Mouse (Mus musculus) brown adipose tissue, adult 24 weeks (tissue): Measurements from ENCODE around the gene Arid1a. TPM values are rescaled to one million over a fixed set of nuclear protein-coding genes. Genes with fewer than 3 reads are reported as not detected.

Source experiments
- H3K27ac ChIP-seq: fragments of 200-500 bp; replicated peaks from 2 replicates; pipeline ENCODE4 v1.5.1; 2012; ENCODE audit warnings: low read depth, mild to moderate bottlenecking, low read length
- H3K4me1 ChIP-seq: fragments of 200-500 bp; 2 replicates; pipeline ENCODE4 v1.6.1; 2012; ENCODE audit warnings: low read length, mixed read lengths; ENCODE audit not compliant: control insufficient read depth, insufficient read depth, insufficient read length
- H3K4me3 ChIP-seq: fragments of 200-500 bp; 2 replicates; pipeline ENCODE4 v1.5.1; 2012; ENCODE audit warnings: low read depth, mild to moderate bottlenecking, low read length, moderate library complexity; ENCODE audit not compliant: insufficient read depth
- polyA plus RNA-seq: library from polyadenylated mRNA; stranded (reverse); fragments of >200 nt; gene quantifications from 2 replicates; pipeline ENCODE4 v1.2.4, GENCODE M21; 2012; ENCODE audit not compliant: missing spikeins, insufficient read depth, insufficient read length

Arid1a gene
- polyA plus RNA-seq, 1 experiment = 18.7 TPM

GRCm38 (mm10) chr4:133674331-133674695 lies 82.3 kb downstream of the Arid1a start:
- H3K4me3 ChIP-seq = peak overlapping the region; percentile 89; the same call in 1 of the 2 replicates
- H3K4me1 ChIP-seq = peaks cover 20% of the 10 kb centered on the region
- H3K27ac ChIP-seq = peak overlapping the region; percentile 100

GRCm38 (mm10) chr4:133673666-133674330 lies 82.8 kb downstream of the Arid1a start:
- Histone ChIP-seq H3K27ac (peak overlapping the region; percentile 100), H3K4me1 (peaks cover 20% of the 10 kb centered on the region), H3K4me3 (peak overlapping the region; percentile 89)

GRCm38 (mm10) chr4:133672845-133673647 lies 83.5 kb downstream of the Arid1a start:
- Histone ChIP-seq H3K27ac (peak overlapping the region; percentile 100), H3K4me3 (peak overlapping the region; percentile 89), H3K4me1 (peaks cover 20% of the 10 kb centered on the region)

GRCm38 (mm10) chr4:133671881-133672844 lies 84.4 kb downstream of the Arid1a start, which contains the start of gene Pigv:
Gene Pigv, minus strand, starts transcription at chr4:133672647.
- H3K4me3 ChIP-seq = peak within 1 kb of the TSS; percentile 89
- H3K27ac ChIP-seq = peak within 1 kb of the TSS; percentile 100
- peaks cover 20% of the 10 kb centered on the region for H3K4me1 ChIP-seq

GRCm38 (mm10) chr4:133671184-133671880 lies 85.2 kb downstream of the Arid1a start:
- Histone ChIP-seq H3K4me1 (peaks cover 20% of the 10 kb centered on the region), H3K4me3 (peak overlapping the region; percentile 89), H3K27ac (peak overlapping the region; percentile 98)

GRCm38 (mm10) chr4:133669652-133670210 lies 86.8 kb downstream of the Arid1a start:
- Histone ChIP-seq H3K4me1 (peaks cover 7% of the 10 kb centered on the region), H3K27ac (no peak overlapping the region), H3K4me3 (no peak overlapping the region)

DNA sequence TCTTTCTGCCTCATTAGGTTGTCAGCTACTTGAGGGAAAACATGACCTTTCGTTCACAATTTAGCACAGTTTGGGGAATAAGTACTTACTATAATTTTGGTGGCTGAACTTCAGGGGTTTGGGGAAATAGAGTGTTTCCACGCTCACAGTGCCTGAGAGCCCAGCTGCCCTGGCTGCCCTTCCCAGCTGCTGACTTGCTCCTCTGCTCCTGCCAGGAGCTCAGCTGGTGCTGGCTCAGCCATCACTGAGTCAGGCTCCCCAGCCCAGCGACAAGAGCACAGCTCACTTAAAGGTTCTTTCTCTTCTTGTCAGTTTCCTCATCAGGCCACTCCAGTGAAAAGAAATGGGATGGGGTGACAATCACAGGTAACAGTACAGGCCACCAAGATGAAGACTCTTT lies 88.0 kb downstream of the Arid1a start:
- Histone ChIP-seq H3K27ac (no peak overlapping the region), H3K4me1 (no peaks in the 10 kb centered on the region), H3K4me3 (no peak overlapping the region)

GRCm38 (mm10) chr4:133666199-133666598 lies 90.4 kb downstream of the Arid1a start:
- no peak overlapping the region; the same call in 1 of the 2 replicates for H3K27ac ChIP-seq
- peaks cover 6% of the 10 kb centered on the region for H3K4me1 ChIP-seq
- H3K4me3 ChIP-seq = no peak overlapping the region

DNA sequence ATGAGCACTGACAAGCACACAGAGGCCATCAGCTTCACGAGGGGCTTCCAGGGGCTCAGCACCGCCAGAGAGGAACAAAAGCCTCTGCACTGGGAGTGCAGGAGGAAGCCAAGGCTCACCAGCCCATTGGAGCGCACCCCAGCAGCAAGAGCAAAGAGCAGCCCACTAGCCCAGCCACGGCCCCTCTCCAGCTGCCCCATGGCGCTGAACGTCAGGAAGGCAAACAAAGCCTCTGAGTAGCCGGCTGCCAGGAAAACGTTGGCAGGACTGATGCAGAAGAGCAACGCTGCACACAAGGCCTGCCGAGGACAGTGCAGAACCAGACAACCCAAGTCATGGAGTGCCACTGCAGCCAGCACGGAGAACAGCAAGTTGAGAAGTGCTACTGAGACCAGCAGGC lies 91.5 kb downstream of the Arid1a start:
- peaks cover 11% of the 10 kb centered on the region for H3K4me1 ChIP-seq
- H3K4me3 ChIP-seq = no peak overlapping the region
- no peak overlapping the region for H3K27ac ChIP-seq

DNA sequence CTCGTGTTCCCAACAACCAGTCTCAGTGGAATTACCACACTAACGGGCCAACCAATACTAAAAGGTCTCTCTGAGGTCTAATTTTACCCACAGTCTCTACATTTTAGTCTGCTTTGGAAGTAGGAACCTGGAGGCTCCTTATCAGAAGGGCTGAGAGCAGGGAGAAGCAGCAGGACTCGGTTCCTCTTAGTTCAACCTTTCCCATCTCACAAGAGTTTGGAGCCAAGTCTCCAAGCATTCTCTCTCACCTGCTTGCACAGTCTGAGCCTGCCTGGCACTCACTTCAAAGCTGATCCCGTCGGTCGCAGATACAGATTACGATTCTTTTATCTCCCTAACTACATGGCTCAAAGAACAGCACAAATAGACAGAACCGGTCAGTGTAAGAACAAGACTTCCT lies 93.6 kb downstream of the Arid1a start:
- H3K27ac ChIP-seq = no peak overlapping the region
- H3K4me3 ChIP-seq = no peak overlapping the region
- H3K4me1 ChIP-seq = peaks cover 11% of the 10 kb centered on the region

GRCm38 (mm10) chr4:133662421-133662820 lies 94.1 kb downstream of the Arid1a start:
- Histone ChIP-seq H3K4me1 (peaks cover 11% of the 10 kb centered on the region), H3K4me3 (no peak overlapping the region), H3K27ac (no peak overlapping the region)

DNA sequence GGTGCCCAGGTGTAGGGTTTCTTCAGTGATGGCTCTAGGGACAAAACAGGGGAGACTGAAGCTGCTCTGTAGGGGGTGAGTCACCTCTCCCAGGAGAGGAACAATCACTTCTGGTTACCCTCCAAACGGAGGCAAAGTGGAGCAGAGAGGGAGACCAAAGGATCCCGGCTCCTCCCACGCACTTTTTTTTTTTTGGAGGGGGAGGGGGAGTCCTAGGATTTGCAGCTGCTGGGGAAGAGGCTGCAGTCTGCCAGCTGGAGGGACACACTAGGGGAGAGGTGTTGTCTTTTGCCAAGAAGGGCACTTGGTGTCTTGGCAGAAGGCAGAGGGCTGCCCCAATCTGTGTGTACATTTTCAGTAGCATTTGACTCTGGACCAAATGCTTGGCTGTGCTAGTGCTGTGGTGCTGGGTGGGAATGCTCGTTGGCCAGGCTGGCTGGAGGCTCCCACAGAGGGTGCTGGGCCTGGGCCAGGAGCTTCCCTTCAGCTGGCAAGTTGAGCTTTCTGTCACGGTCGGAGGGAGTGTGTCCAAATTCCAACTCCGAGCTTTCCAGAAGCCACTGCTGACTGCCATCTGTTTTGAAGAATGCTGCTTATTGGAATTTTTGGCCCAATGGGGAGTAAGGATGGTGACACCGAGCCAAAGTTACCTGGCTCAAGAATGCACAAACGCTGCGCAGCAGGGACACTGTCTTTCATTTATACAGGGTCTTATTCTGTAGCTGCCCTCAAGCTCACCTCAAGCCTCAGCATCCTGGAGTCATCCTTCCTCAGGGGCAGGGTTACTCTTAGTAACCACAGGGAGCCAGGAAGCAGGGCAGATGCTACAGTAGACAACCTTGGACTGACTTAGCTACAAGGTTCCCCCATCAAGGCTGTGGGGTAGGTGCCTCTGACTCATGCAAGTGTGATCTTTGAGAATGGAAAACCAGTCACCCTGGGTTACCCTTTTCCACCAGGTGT lies 96.1 kb downstream of the Arid1a start:
- peak overlapping the region; percentile 97 for H3K27ac ChIP-seq
- peaks cover 11% of the 10 kb centered on the region for H3K4me1 ChIP-seq
- peak overlapping the region; percentile 53 for H3K4me3 ChIP-seq

DNA sequence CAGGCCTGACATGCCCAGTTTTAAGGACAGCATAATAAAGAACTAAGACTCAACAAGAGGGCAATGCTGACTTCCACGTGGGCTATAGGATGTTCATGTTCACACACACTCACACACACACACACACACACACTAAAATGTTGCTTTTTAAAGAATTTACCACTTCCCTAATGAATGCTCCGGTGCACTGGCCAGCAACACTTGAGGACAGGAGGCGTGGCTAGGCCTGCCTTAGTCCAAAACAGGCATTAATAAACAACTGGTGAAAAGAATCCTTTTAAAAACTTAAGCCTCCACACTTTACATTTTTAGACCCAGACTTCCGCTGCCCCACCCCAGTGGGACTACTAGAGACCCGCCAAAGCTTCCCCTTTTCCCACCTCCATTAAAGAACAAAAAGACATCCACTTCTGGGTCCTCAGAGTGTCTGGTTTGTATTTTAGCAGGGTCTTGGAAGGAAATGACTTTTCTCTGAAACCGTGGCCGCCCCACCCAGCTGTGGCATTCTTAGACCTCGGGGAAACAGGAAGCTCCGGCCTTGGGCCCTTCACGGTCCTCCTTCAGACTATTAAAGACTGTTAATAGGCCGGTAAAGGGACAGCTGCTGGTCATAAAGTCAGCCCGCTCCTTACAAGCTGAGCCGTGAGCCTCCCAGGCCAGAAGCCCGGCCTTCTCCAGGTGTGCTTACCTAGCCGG lies 96.9 kb downstream of the Arid1a start:
- H3K4me1 ChIP-seq = peaks cover 11% of the 10 kb centered on the region
- peak overlapping the region; percentile 53 for H3K4me3 ChIP-seq
- peak overlapping the region; percentile 97 for H3K27ac ChIP-seq
